Mouse (Mus musculus) midbrain, postnatal 0 days (tissue): ENCODE results near the gene Phc3. TPM values are rescaled to one million over a fixed set of nuclear protein-coding genes. Genes with fewer than 3 reads are reported as not detected.

Experiments used
- ATAC-seq: fragments of 200-750 bp; cut with Nextera tagmentation; 2 replicates; pipeline ENCODE4 v1.8.0; 2017; ENCODE audit warnings: moderate number of reproducible peaks, mild to moderate bottlenecking, moderate TSS enrichment, moderate library complexity; ENCODE audit not compliant: low FRiP score
- DNase-seq: peaks from one replicate; pipeline ENCODE4 v3.0.0-alpha.2; 2015; ENCODE audit warnings: low spot score
- H3K27ac ChIP-seq: fragments of 300-500 bp; sonication (generic); 2 replicates; pipeline ENCODE4 v1.5.1; 2014; ENCODE audit warnings: low read depth, mild to moderate bottlenecking, low read length, mixed read lengths
- H3K27me3 ChIP-seq: fragments of 300-500 bp; sonication (generic); 2 replicates; pipeline ENCODE4 v1.6.1; 2014; ENCODE audit warnings: low read length, control low read depth, mixed read lengths; ENCODE audit not compliant: insufficient read depth
- H3K36me3 ChIP-seq: fragments of 300-500 bp; sonication (generic); 2 replicates; pipeline ENCODE4 v1.6.1; 2014; ENCODE audit warnings: low read length, control low read depth, mixed read lengths; ENCODE audit not compliant: insufficient read depth
- H3K4me1 ChIP-seq: fragments of 300-500 bp; sonication (generic); 2 replicates; pipeline ENCODE4 v1.6.1; 2014; ENCODE audit warnings: mild to moderate bottlenecking, control low read depth, antibody characterized with exemption, low read length, mixed read lengths; ENCODE audit not compliant: insufficient read depth
- H3K4me2 ChIP-seq: fragments of 300-500 bp; sonication (generic); 2 replicates; pipeline ENCODE4 v1.6.1; 2014; ENCODE audit warnings: low read depth, mild to moderate bottlenecking, low read length, mixed read lengths; ENCODE audit not compliant: poor library complexity, severe bottlenecking
- H3K4me3 ChIP-seq: fragments of 300-500 bp; sonication (generic); 2 replicates; pipeline ENCODE4 v1.5.1; 2014; ENCODE audit warnings: low read depth, mild to moderate bottlenecking, low read length, moderate library complexity
- H3K9ac ChIP-seq: fragments of 300-500 bp; sonication (generic); replicated peaks from 2 replicates; pipeline ENCODE4 v1.6.1; 2014; ENCODE audit warnings: mild to moderate bottlenecking, low read length, moderate library complexity, mixed read lengths; ENCODE audit not compliant: poor library complexity, severe bottlenecking
- H3K9me3 ChIP-seq: fragments of 300-500 bp; sonication (generic); 2 replicates; pipeline ENCODE4 v1.6.1; 2016; ENCODE audit warnings: low read length, control low read depth
- CTCF ChIP-seq: IDR thresholded peaks from 2 replicates; pipeline ENCODE4 v1.5.1; 2016; ENCODE audit warnings: antibody characterized with exemption, mild to moderate bottlenecking
- whole genome bisulfite sequencing: fragments of 180-500 bp; shearing (Covaris S2); extraction: QIAGEN DNeasy Blood & Tissue Kit; methylation state at CpG from one replicate; pipeline ENCODE4 v1.1.7; 2014; 5-methylcytosine and 5-hydroxymethylcytosine counted together
- polyA plus RNA-seq: library from polyadenylated mRNA; unstranded; fragments of >200 nt; fragmentation: Nextera tagmentation; extraction: Ambion mirVana; gene quantifications from 2 replicates; pipeline ENCODE4 v1.2.1, GENCODE M21; 2015
- total RNA-seq: library from RNA; depleted of rRNA; stranded (reverse); fragments of >200 nt; gene quantifications from 2 replicates; pipeline ENCODE4 v1.2.3, GENCODE M21; 2014

Phc3 gene
- total and polyA plus RNA-seq, 2 experiments from 2014 or later = 6.6 to 27.0 TPM

GRCm38 (mm10) chr3:30968531-30969092, 603 bp downstream of the Phc3 start:
- Histone ChIP-seq H3K27me3 (no peaks in the 10 kb centered on the region), H3K9ac (peak overlapping the region; percentile 94), H3K4me2 (peak overlapping the region; percentile 56), H3K36me3 (peaks cover 15% of the 10 kb centered on the region; the same call in 1 of the 2 replicates), H3K4me1 (0 out of 2 replicates have a peak, but pooled peaks cover 4% of the 10 kb centered on the region), H3K27ac (peak overlapping the region; percentile 91), H3K9me3 (no peaks in the 10 kb centered on the region), H3K4me3 (peak overlapping the region; percentile 77)
- no peak for TF ChIP-seq CTCF
- ATAC-seq (peak; percentile 71), DNase-seq (peak; percentile 40)
- WGBS = under 1% methylated on average over 44 of the region's 54 CpGs

GRCm38 (mm10) chr3:30965644-30966043, 3.6 kb downstream of the Phc3 start:
- Histone ChIP-seq H3K27me3 (no peaks in the 10 kb centered on the region), H3K9me3 (no peaks in the 10 kb centered on the region), H3K4me3 (no peak overlapping the region), H3K27ac (no peak overlapping the region), H3K4me1 (0 out of 2 replicates have a peak, but pooled peaks cover 4% of the 10 kb centered on the region), H3K4me2 (no peak overlapping the region), H3K36me3 (peaks cover 22% of the 10 kb centered on the region; the same call in 1 of the 2 replicates), H3K9ac (no peak overlapping the region)
- no peak for ATAC-seq
- no peak for TF ChIP-seq CTCF
- WGBS = 97% methylated on average over 13 of the region's 13 CpGs
- no peak for DNase-seq

DNA sequence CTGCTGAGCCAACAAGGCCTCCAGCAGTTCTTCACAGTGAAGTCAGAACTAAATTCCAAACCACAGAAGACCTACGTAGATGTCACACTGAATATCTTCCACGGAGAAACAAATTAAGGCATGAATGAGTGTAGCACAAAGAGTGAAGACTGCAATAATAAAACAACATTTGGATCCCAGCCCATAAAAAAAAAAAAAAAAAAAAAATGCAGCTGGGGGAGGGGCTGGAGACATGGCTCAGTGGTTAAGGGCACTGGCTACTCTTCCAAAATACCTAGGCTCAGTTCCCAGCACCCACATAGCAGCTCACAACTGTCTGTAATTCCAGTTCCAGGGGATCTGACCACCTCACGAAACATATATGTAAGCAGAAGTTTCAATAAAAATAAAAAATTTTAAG, 5.0 kb downstream of the Phc3 start:
- no peak overlapping the region for H3K4me2 ChIP-seq
- H3K9ac ChIP-seq = no peak overlapping the region
- H3K27ac ChIP-seq = no peak overlapping the region
- H3K27me3 ChIP-seq = no peaks in the 10 kb centered on the region
- H3K4me3 ChIP-seq = no peak overlapping the region
- H3K4me1 ChIP-seq = 0 out of 2 replicates have a peak, but pooled peaks cover 4% of the 10 kb centered on the region
- WGBS = 84% methylated on average over 3 of the region's 3 CpGs
- no peak for ATAC-seq
- H3K36me3 ChIP-seq = peaks cover 34% of the 10 kb centered on the region
- TF ChIP-seq CTCF = no peak
- DNase-seq = no peak
- no peaks in the 10 kb centered on the region for H3K9me3 ChIP-seq

- H3K4me2 ChIP-seq = no peak overlapping the region
- TF ChIP-seq CTCF = peak; percentile 45
- H3K36me3 ChIP-seq = peaks cover 44% of the 10 kb centered on the region
- DNase-seq = no peak
- H3K27me3 ChIP-seq = no peaks in the 10 kb centered on the region
- H3K9me3 ChIP-seq = no peaks in the 10 kb centered on the region
- 0 out of 2 replicates have a peak, but pooled peaks cover 4% of the 10 kb centered on the region for H3K4me1 ChIP-seq
- no peak overlapping the region for H3K27ac ChIP-seq
- no peak overlapping the region for H3K9ac ChIP-seq
- no peak for ATAC-seq
- H3K4me3 ChIP-seq = no peak overlapping the region
- WGBS = 97% methylated on average over 4 of the region's 4 CpGs
Observed at GRCm38 (mm10) chr3:30963100-30963499, 6.1 kb downstream of the Phc3 start.

- no peaks in the 10 kb centered on the region for H3K27me3 ChIP-seq
- no peak for TF ChIP-seq CTCF
- no peaks in the 10 kb centered on the region for H3K9me3 ChIP-seq
- no peak for DNase-seq
- no peaks in the 10 kb centered on the region for H3K4me1 ChIP-seq
- H3K4me3 ChIP-seq = no peak overlapping the region
- H3K27ac ChIP-seq = no peak overlapping the region
- WGBS = 83% methylated on average over 7 of the region's 7 CpGs
- no peak overlapping the region for H3K9ac ChIP-seq
- no peak for ATAC-seq
- peaks cover 48% of the 10 kb centered on the region for H3K36me3 ChIP-seq
- H3K4me2 ChIP-seq = no peak overlapping the region
Observed at GRCm38 (mm10) chr3:30959868-30960831, 9.1 kb downstream of the Phc3 start.

DNA sequence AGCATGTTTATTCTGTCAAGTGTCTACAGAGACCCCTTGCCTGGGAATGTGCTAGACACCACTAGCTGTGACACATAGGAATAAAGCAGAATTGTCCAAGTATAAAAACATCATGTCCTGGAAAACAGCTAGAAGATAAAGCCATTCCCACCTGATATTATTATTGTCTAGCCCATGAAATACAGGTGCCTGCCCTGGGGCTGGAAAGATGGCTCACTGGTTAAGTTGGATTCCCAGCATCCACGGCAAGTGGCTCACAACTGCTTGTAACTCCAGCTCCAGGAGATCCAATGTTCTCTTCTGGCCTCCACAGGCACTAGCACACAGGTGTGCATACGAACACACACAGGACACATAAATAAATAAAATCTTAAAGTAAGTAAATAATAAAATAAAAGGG, 10.5 kb downstream of the Phc3 start:
- Histone ChIP-seq H3K36me3 (peaks cover 52% of the 10 kb centered on the region), H3K9me3 (no peaks in the 10 kb centered on the region), H3K27me3 (no peaks in the 10 kb centered on the region), H3K4me1 (no peaks in the 10 kb centered on the region), H3K4me2 (no peak overlapping the region), H3K27ac (no peak overlapping the region), H3K4me3 (no peak overlapping the region), H3K9ac (no peak overlapping the region)
- DNase-seq = no peak
- TF ChIP-seq CTCF = no peak
- ATAC-seq = no peak
- 90% methylated on average over 2 of the region's 2 CpGs for WGBS
